Mouse (Mus musculus): ENCODE data around the gene Supt4a.

GRCm38 (mm10) chr11:87703654-87704053 is 33.7 kb upstream of the Supt4a start:
- no peak for TF ChIP-seq CTCF (IDR thresholded peaks at IDR 0.05; ENCODE audit: borderline replicate concordance, insufficient read depth, low read length)
- TF ChIP-seq POLR2A (IDR thresholded peaks at IDR 0.05; ENCODE audit: low read depth, low read length), result no peak
